Mouse (Mus musculus) forebrain, embryonic 11.5 days (tissue): ENCODE measurements around the gene Gm5799. TPM values are rescaled to one million over a fixed set of nuclear protein-coding genes. Genes with fewer than 3 reads are reported as not detected.

Experiments
- polyA plus RNA-seq: library from polyadenylated mRNA; unstranded; fragments of >200 nt; fragmentation: Nextera tagmentation; extraction: Ambion mirVana; gene quantifications from 2 replicates; pipeline ENCODE4 v1.2.1, GENCODE M21; 2014

Gm5799 gene
- polyA plus RNA-seq, 1 experiment from 2014 or later = not detected

Other genes starting within 250 kb of the Gm5799 start
- gene Gm8127, start 249.7 kb upstream of the Gm5799 start, polyA plus RNA-seq = not detected in 2 replicates
- not detected in 2 replicates for gene 1700001F09Rik, start 195.8 kb upstream of the Gm5799 start, polyA plus RNA-seq
- gene Gm8138, start 127.2 kb upstream of the Gm5799 start, polyA plus RNA-seq = not detected in 2 replicates
- not detected in 2 replicates for gene Gm17654, start 35.6 kb downstream of the Gm5799 start, polyA plus RNA-seq
- gene Gm10375, start 64.4 kb downstream of the Gm5799 start, polyA plus RNA-seq = not detected in 2 replicates
- gene Gm8165, start 133.6 kb downstream of the Gm5799 start, polyA plus RNA-seq = not detected in 2 replicates
- gene Gm7324, start 154.3 kb downstream of the Gm5799 start, polyA plus RNA-seq = 2.3 TPM in 2 replicates
- gene Gm16506, start 183.9 kb downstream of the Gm5799 start, polyA plus RNA-seq = not detected in 2 replicates
- not detected in 2 replicates for gene Gm6526, start 204.3 kb downstream of the Gm5799 start, polyA plus RNA-seq
- gene Gm8180, start 241.2 kb downstream of the Gm5799 start, polyA plus RNA-seq = not detected in 2 replicates